Mouse (Mus musculus) intestine, embryonic 14.5 days (tissue): Measurements from ENCODE around the gene Ppil1. TPM values are rescaled to one million over a fixed set of nuclear protein-coding genes. Genes with fewer than 3 reads are reported as not detected.
"Not testable (repeated sequence)": the region's sequence is repeated elsewhere in the genome, so short reads cannot be mapped to it uniquely, and the experiment has no call there.

Experiments used
- ATAC-seq: fragments of 200-750 bp; cut with Nextera tagmentation; replicated peaks from 2 replicates; pipeline ENCODE4 v1.8.0; 2017; ENCODE audit warnings: low read depth, moderate number of reproducible peaks, moderate TSS enrichment, moderate library complexity; ENCODE audit not compliant: low FRiP score, low TSS enrichment
- DNase-seq: peaks from one replicate; pipeline ENCODE4 v3.0.0-alpha.2; 2018; ENCODE audit warnings: low spot score
- H3K27ac ChIP-seq: fragments of 300-500 bp; sonication (generic); 2 replicates; pipeline ENCODE4 v1.5.1; 2014; ENCODE audit warnings: low read depth, mild to moderate bottlenecking, control low read depth
- H3K27me3 ChIP-seq: fragments of 300-500 bp; sonication (generic); replicated peaks from 2 replicates; pipeline ENCODE4 v1.6.1; 2014; ENCODE audit warnings: low read length, control low read depth; ENCODE audit not compliant: control insufficient read depth, insufficient read depth
- H3K36me3 ChIP-seq: fragments of 300-500 bp; sonication (generic); 2 replicates; pipeline ENCODE4 v1.6.1; 2014; ENCODE audit warnings: low read length, control low read depth; ENCODE audit not compliant: control insufficient read depth, insufficient read depth
- H3K4me1 ChIP-seq: fragments of 300-500 bp; sonication (generic); replicated peaks from 2 replicates; pipeline ENCODE4 v1.6.1; 2014; ENCODE audit warnings: low read length, control low read depth, mixed read lengths; ENCODE audit not compliant: control insufficient read depth, insufficient read depth
- H3K4me2 ChIP-seq: fragments of 300-500 bp; sonication (generic); 2 replicates; pipeline ENCODE4 v1.6.1; 2014; ENCODE audit warnings: low read length
- H3K4me3 ChIP-seq: fragments of 300-500 bp; sonication (generic); 2 replicates; pipeline ENCODE4 v1.5.1; 2014; ENCODE audit warnings: low read depth, low read length, control low read depth, mixed read lengths
- H3K9ac ChIP-seq: fragments of 300-500 bp; sonication (generic); 2 replicates; pipeline ENCODE4 v1.6.1; 2014; ENCODE audit warnings: mild to moderate bottlenecking, low read length
- H3K9me3 ChIP-seq: fragments of 300-500 bp; sonication (generic); 2 replicates; pipeline ENCODE4 v1.6.1; 2016; ENCODE audit warnings: low read length, control low read depth; ENCODE audit not compliant: control insufficient read depth
- WGBS: fragments of 180-500 bp; shearing (Covaris S2); extraction: QIAGEN DNeasy Blood & Tissue Kit; methylation state at CpG from one replicate; pipeline ENCODE4 v1.1.7; 2014; 5-methylcytosine and 5-hydroxymethylcytosine counted together
- polyA plus RNA-seq: library from polyadenylated mRNA; unstranded; fragments of >200 nt; fragmentation: Nextera tagmentation; extraction: Ambion mirVana; gene quantifications from 2 replicates; pipeline ENCODE4 v1.2.1, GENCODE M21; 2014

Gene Ppil1
- polyA plus RNA-seq, 1 experiment from 2014 or later, result 165 TPM

GRCm38 (mm10) chr17:29261603-29262258 is 2.3 kb downstream of the Ppil1 start:
- peak overlapping the region; percentile 85 for H3K4me2 ChIP-seq
- no peaks in the 10 kb centered on the region for H3K9me3 ChIP-seq
- H3K36me3 ChIP-seq, result peaks cover 45% of the 10 kb centered on the region
- H3K27me3 ChIP-seq, result no peaks in the 10 kb centered on the region
- H3K4me3 ChIP-seq, result no peak overlapping the region
- no peak for ATAC-seq
- WGBS, result 91% methylated on average over 22 of the region's 22 CpGs
- DNase-seq, result no peak
- H3K9ac ChIP-seq, result no peak overlapping the region
- peaks cover 16% of the 10 kb centered on the region; the same call in 1 of the 2 replicates for H3K4me1 ChIP-seq
- H3K27ac ChIP-seq, result no peak overlapping the region

- Histone ChIP-seq H3K9me3 (no peaks in the 10 kb centered on the region), H3K4me3 (no peak overlapping the region), H3K4me1 (peaks cover 16% of the 10 kb centered on the region; the same call in 1 of the 2 replicates), H3K4me2 (no peak overlapping the region), H3K36me3 (peaks cover 52% of the 10 kb centered on the region), H3K9ac (no peak overlapping the region), H3K27ac (no peak overlapping the region), H3K27me3 (no peaks in the 10 kb centered on the region)
- WGBS, result 91% methylated on average over 15 of the region's 15 CpGs
- ATAC-seq (no peak), DNase-seq (no peak)
Measured at GRCm38 (mm10) chr17:29260501-29260900, 3.5 kb downstream of the Ppil1 start.

- Histone ChIP-seq H3K4me2 (no peak overlapping the region), H3K9me3 (no peaks in the 10 kb centered on the region), H3K4me3 (no peak overlapping the region), H3K27me3 (no peaks in the 10 kb centered on the region), H3K36me3 (peaks cover 52% of the 10 kb centered on the region), H3K4me1 (peaks cover 14% of the 10 kb centered on the region; the same call in 1 of the 2 replicates), H3K9ac (no peak overlapping the region), H3K27ac (no peak overlapping the region)
- ATAC-seq, result no peak
- 13% methylated on average over 3 of the region's 3 CpGs for WGBS
- DNase-seq, result peak; percentile 90
Measured at GRCm38 (mm10) chr17:29259489-29259888, 4.5 kb downstream of the Ppil1 start.

DNA sequence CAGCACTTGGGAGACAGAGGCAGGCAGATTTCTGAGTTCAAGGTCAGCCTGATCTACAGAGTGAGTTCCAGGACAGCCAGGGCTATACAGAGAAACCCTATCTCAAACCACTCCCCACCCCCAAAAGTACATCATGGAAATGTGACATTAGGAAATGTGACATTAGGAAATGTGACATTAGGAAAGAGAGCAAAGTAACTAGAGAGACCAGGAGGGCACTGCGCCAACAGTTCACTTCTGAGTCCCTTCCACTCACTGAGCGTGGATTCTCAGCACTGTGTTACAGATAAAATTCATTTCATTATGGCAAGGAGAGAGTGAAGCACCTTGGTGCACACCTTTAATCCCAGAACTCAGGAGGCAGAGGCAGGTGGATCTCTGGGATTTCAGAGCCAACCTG is 5.1 kb downstream of the Ppil1 start:
- Histone ChIP-seq H3K9ac (no peak overlapping the region), H3K36me3 (peaks cover 56% of the 10 kb centered on the region), H3K27me3 (no peaks in the 10 kb centered on the region), H3K4me3 (no peak overlapping the region), H3K9me3 (no peaks in the 10 kb centered on the region), H3K4me2 (no peak overlapping the region), H3K4me1 (peaks cover 12% of the 10 kb centered on the region; the same call in 1 of the 2 replicates), H3K27ac (no peak overlapping the region)
- WGBS, result 96% methylated on average over 2 of the region's 2 CpGs
- DNase-seq, result no peak
- ATAC-seq, result no peak

- no peaks in the 10 kb centered on the region for H3K27me3 ChIP-seq
- H3K36me3 ChIP-seq, result peaks cover 59% of the 10 kb centered on the region
- no peak overlapping the region for H3K27ac ChIP-seq
- H3K4me1 ChIP-seq, result peaks cover 11% of the 10 kb centered on the region; the same call in 1 of the 2 replicates
- no peak overlapping the region for H3K4me2 ChIP-seq
- no peaks in the 10 kb centered on the region for H3K9me3 ChIP-seq
- 81% methylated on average over 10 of the region's 10 CpGs for WGBS
- no peak for DNase-seq
- no peak for ATAC-seq
- H3K4me3 ChIP-seq, result no peak overlapping the region
- no peak overlapping the region for H3K9ac ChIP-seq
Measured at GRCm38 (mm10) chr17:29258025-29258558, 5.9 kb downstream of the Ppil1 start.

DNA sequence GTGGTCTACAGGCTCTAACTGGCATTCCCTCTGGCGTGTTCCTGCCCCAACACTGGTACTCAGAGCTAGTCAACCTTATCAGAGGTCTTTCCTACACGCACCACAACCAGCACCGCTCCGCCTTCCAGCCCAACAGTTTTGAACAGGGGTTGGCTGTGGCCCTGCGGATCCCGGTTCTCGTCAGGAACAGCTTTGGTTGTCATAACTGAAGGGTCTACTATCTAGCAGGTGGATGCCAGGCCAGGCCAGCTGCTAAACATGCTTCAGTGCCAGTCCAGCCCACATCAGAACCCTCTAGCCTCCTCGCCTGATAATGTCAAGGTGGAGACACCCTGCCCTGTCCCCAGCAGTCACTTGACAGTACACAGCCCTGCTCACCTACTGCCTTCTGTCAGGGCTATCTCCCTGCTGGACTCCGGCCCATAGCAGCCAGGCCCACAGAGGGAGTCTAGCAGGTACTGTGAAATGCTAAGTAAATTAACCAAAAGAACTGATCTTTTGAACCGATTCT is 6.9 kb downstream of the Ppil1 start:
- Histone ChIP-seq H3K36me3 (peaks cover 69% of the 10 kb centered on the region), H3K4me3 (no peak overlapping the region), H3K9me3 (no peaks in the 10 kb centered on the region), H3K27ac (no peak overlapping the region), H3K4me1 (0 out of 2 replicates have a peak, but pooled peaks cover 3% of the 10 kb centered on the region), H3K9ac (no peak overlapping the region), H3K27me3 (no peaks in the 10 kb centered on the region), H3K4me2 (no peak overlapping the region)
- ATAC-seq (no peak), DNase-seq (no peak)
- WGBS, result 91% methylated on average over 10 of the region's 10 CpGs

- ATAC-seq (no peak), DNase-seq (no peak)
- H3K4me2 ChIP-seq, result no peak overlapping the region
- H3K27me3 ChIP-seq, result no peaks in the 10 kb centered on the region
- no peaks in the 10 kb centered on the region for H3K9me3 ChIP-seq
- no peaks in the 10 kb centered on the region for H3K4me1 ChIP-seq
- no peak overlapping the region for H3K27ac ChIP-seq
- H3K4me3 ChIP-seq, result no peak overlapping the region
- 81% methylated on average over 6 of the region's 6 CpGs for WGBS
- H3K9ac ChIP-seq, result no peak overlapping the region
- H3K36me3 ChIP-seq, result peaks cover 69% of the 10 kb centered on the region
Measured at GRCm38 (mm10) chr17:29256507-29256906, 7.5 kb downstream of the Ppil1 start.

DNA sequence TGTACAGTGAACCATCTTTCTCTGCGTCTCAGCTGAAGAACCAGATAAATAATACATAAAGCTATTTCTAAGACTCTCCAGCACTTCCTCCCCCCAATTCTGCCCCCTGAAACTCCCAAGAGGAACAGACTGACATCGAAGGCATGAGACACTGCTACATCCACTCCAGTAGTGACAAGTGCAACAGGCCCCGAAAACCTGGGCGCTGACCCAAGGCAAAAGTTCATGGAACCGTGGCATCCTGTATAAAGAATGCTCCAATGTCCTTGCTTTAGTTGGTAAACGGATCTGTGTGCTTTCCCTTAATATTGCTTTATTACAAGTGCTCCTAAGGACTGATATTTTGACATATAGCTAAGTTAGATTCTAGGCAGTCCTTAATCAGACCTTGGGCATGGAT is 9.2 kb downstream of the Ppil1 start:
- not testable (repeated sequence) for H3K4me1 ChIP-seq

DNA sequence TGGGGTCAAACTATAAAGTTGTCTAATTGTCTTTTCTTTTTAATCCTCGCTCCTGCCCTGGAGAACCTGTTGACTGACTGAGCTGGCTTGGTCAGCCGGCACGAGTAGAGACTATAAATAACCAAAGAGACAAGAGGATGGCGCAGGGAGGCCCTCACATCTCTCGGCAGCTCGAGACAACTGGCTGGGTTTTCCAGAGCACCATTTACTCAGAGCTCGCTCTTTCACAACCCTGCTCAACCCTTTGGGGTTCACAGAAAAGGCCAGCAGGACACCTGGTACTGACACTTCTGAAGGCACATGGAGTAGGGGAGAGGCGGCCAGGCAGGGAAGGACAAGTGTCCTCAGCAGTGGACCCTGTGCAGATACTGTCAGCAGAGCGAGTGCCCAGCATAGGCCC is 10.3 kb downstream of the Ppil1 start:
- 69% methylated on average over 9 of the region's 9 CpGs for whole genome bisulfite sequencing
- H3K9ac ChIP-seq, result no peak overlapping the region
- no peaks in the 10 kb centered on the region for H3K4me1 ChIP-seq

More for the DNA sequence above, 9.2 kb downstream of the Ppil1 start:
- not testable (repeated sequence) for H3K27me3 ChIP-seq, H3K27ac ChIP-seq, H3K4me3 ChIP-seq, H3K9ac ChIP-seq, H3K9me3 ChIP-seq, DNase-seq, H3K4me2 ChIP-seq, ATAC-seq
- H3K36me3 ChIP-seq, result peaks cover 71% of the 10 kb centered on the region
- WGBS, result 93% methylated on average over 6 of the region's 6 CpGs

More for the DNA sequence above, 10.3 kb downstream of the Ppil1 start:
- Histone ChIP-seq H3K9me3 (no peaks in the 10 kb centered on the region), H3K4me2 (no peak overlapping the region), H3K27ac (no peak overlapping the region), H3K36me3 (peaks cover 72% of the 10 kb centered on the region), H3K27me3 (no peaks in the 10 kb centered on the region), H3K4me3 (no peak overlapping the region)
- DNase-seq (no peak), ATAC-seq (no peak)
